Mouse (Mus musculus): ENCODE results near the gene Wdtc1.

GRCm38 (mm10) chr4:133328129-133328528 lies 25.2 kb downstream of the Wdtc1 start:
- no peak for TF ChIP-seq POLR2A (IDR thresholded peaks at IDR 0.05; ENCODE audit: borderline replicate concordance, extremely low read depth, insufficient read depth, insufficient read length, poor library complexity, severe bottlenecking)
- TF ChIP-seq CTCF (IDR thresholded peaks at IDR 0.05; ENCODE audit: borderline replicate concordance, extremely low read depth, insufficient read depth, insufficient read length) = no peak

All from brain, embryonic 14.5 days (tissue).